Mouse (Mus musculus): Measurements from ENCODE around the gene Qrich1. TPM values are rescaled to one million over a fixed set of nuclear protein-coding genes. Genes with fewer than 3 reads are reported as not detected.

The Qrich1 gene
- polyA plus RNA-seq, 1 experiment from 2014 or later: 160 TPM

GRCm38 (mm10) chr9:108507619-108508434, 8.8 kb upstream of the Qrich1 start, which contains the start of gene Qars:
TSS of gene Qars (plus strand) at chr9:108507706.
- Histone ChIP-seq H3K4me2 (peak within 1 kb of the TSS; percentile 82), H3K9ac (ENCODE audit: low read length) (peak within 1 kb of the TSS; percentile 64), H3K27ac (ENCODE audit: low read depth, low read length) (no peak within 1 kb of the TSS), H3K4me3 (ENCODE audit: low read depth, low read length) (peak within 1 kb of the TSS; percentile 54), H3K4me1 (ENCODE audit: control insufficient read depth, insufficient read depth, low read length) (peaks cover 7% of the 10 kb centered on the region), H3K36me3 (ENCODE audit: control insufficient read depth, insufficient read depth, low read length) (peaks cover 8% of the 10 kb centered on the region), H3K27me3 (ENCODE audit: control insufficient read depth, insufficient read depth, low read length) (no peaks in the 10 kb centered on the region), H3K9me3 (ENCODE audit: control insufficient read depth, low read length) (no peaks in the 10 kb centered on the region)
- ATAC-seq (ENCODE audit: low FRiP score) (peak; percentile 98), DNase-seq (ENCODE audit: low spot score, missing footprints) (peak; percentile 98)
- under 1% methylated on average over 37 of the region's 37 CpGs for WGBS

- H3K4me2 ChIP-seq: peak overlapping the region; percentile 82
- no peaks in the 10 kb centered on the region for H3K9me3 ChIP-seq (ENCODE audit: control insufficient read depth, low read length)
- peak overlapping the region; percentile 64 for H3K9ac ChIP-seq (ENCODE audit: low read length)
- H3K4me1 ChIP-seq (ENCODE audit: control insufficient read depth, insufficient read depth, low read length): peaks cover 7% of the 10 kb centered on the region
- no peaks in the 10 kb centered on the region for H3K27me3 ChIP-seq (ENCODE audit: control insufficient read depth, insufficient read depth, low read length)
- WGBS: 87% methylated on average over 7 of the region's 7 CpGs
- H3K36me3 ChIP-seq (ENCODE audit: control insufficient read depth, insufficient read depth, low read length): peaks cover 8% of the 10 kb centered on the region
- no peak for DNase-seq (ENCODE audit: low spot score, missing footprints)
- peak overlapping the region; percentile 54 for H3K4me3 ChIP-seq (ENCODE audit: low read depth, low read length)
- no peak for ATAC-seq (ENCODE audit: low FRiP score)
- no peak overlapping the region for H3K27ac ChIP-seq (ENCODE audit: low read depth, low read length)
Measured at GRCm38 (mm10) chr9:108508776-108509175, 7.8 kb upstream of the Qrich1 start.

- ATAC-seq (ENCODE audit: low FRiP score) (peak; percentile 86), DNase-seq (ENCODE audit: low spot score, missing footprints) (peak; percentile 99)
- peak overlapping the region; percentile 53 for H3K4me2 ChIP-seq
- WGBS: under 1% methylated on average over 61 of the region's 95 CpGs
- H3K36me3 ChIP-seq (ENCODE audit: control insufficient read depth, insufficient read depth, low read length): peaks cover 15% of the 10 kb centered on the region
- no peaks in the 10 kb centered on the region for H3K27me3 ChIP-seq (ENCODE audit: control insufficient read depth, insufficient read depth, low read length)
- peaks cover 16% of the 10 kb centered on the region for H3K4me1 ChIP-seq (ENCODE audit: control insufficient read depth, insufficient read depth, low read length)
- H3K9ac ChIP-seq (ENCODE audit: low read length): peak overlapping the region; percentile 97
- H3K4me3 ChIP-seq (ENCODE audit: low read depth, low read length): peak overlapping the region; percentile 93
- H3K9me3 ChIP-seq (ENCODE audit: control insufficient read depth, low read length): no peaks in the 10 kb centered on the region
- H3K27ac ChIP-seq (ENCODE audit: low read depth, low read length): peak overlapping the region; percentile 99
Measured at GRCm38 (mm10) chr9:108517253-108517930, 786 bp downstream of the Qrich1 start.

- H3K27ac ChIP-seq (ENCODE audit: low read depth, low read length): peak overlapping the region; percentile 99
- H3K9ac ChIP-seq (ENCODE audit: low read length): peak overlapping the region; percentile 97
- peak; percentile 96 for DNase-seq (ENCODE audit: low spot score, missing footprints)
- peak overlapping the region; percentile 93 for H3K4me3 ChIP-seq (ENCODE audit: low read depth, low read length)
- peak overlapping the region; percentile 53 for H3K4me2 ChIP-seq
- no peaks in the 10 kb centered on the region for H3K27me3 ChIP-seq (ENCODE audit: control insufficient read depth, insufficient read depth, low read length)
- no peak for ATAC-seq (ENCODE audit: low FRiP score)
- H3K9me3 ChIP-seq (ENCODE audit: control insufficient read depth, low read length): no peaks in the 10 kb centered on the region
- peaks cover 16% of the 10 kb centered on the region for H3K4me1 ChIP-seq (ENCODE audit: control insufficient read depth, insufficient read depth, low read length)
- H3K36me3 ChIP-seq (ENCODE audit: control insufficient read depth, insufficient read depth, low read length): peaks cover 11% of the 10 kb centered on the region
- WGBS: 0% methylated on average over 13 of the region's 13 CpGs
Measured at GRCm38 (mm10) chr9:108517931-108518332, 1.3 kb downstream of the Qrich1 start.

GRCm38 (mm10) chr9:108521604-108522003, 5.0 kb downstream of the Qrich1 start:
- H3K4me3 ChIP-seq (ENCODE audit: low read depth, low read length): no peak overlapping the region

GRCm38 (mm10) chr9:108523341-108523740, 6.7 kb downstream of the Qrich1 start:
- peaks cover 11% of the 10 kb centered on the region for H3K4me1 ChIP-seq (ENCODE audit: control insufficient read depth, insufficient read depth, low read length)
- no peaks in the 10 kb centered on the region for H3K9me3 ChIP-seq (ENCODE audit: control insufficient read depth, low read length)
- no peak overlapping the region for H3K4me3 ChIP-seq (ENCODE audit: low read depth, low read length)
- ATAC-seq (ENCODE audit: low FRiP score) (no peak), DNase-seq (ENCODE audit: low spot score, missing footprints) (peak; percentile 59)
- H3K9ac ChIP-seq (ENCODE audit: low read length): no peak overlapping the region
- no peaks in the 10 kb centered on the region for H3K27me3 ChIP-seq (ENCODE audit: control insufficient read depth, insufficient read depth, low read length)
- H3K27ac ChIP-seq (ENCODE audit: low read depth, low read length): no peak overlapping the region
- 96% methylated on average over 4 of the region's 4 CpGs for WGBS
- peaks cover 2% of the 10 kb centered on the region; the same call in 1 of the 2 replicates for H3K36me3 ChIP-seq (ENCODE audit: control insufficient read depth, insufficient read depth, low read length)
- H3K4me2 ChIP-seq: no peak overlapping the region

More at GRCm38 (mm10) chr9:108521604-108522003, 5.0 kb downstream of the Qrich1 start:
- no peak overlapping the region for H3K9ac ChIP-seq (ENCODE audit: low read length)
- H3K36me3 ChIP-seq (ENCODE audit: control insufficient read depth, insufficient read depth, low read length): no peaks in the 10 kb centered on the region
- 94% methylated on average over 2 of the region's 2 CpGs for WGBS
- ATAC-seq (ENCODE audit: low FRiP score) (no peak), DNase-seq (ENCODE audit: low spot score, missing footprints) (peak; percentile 19)
- peaks cover 11% of the 10 kb centered on the region for H3K4me1 ChIP-seq (ENCODE audit: control insufficient read depth, insufficient read depth, low read length)
- no peak overlapping the region for H3K27ac ChIP-seq (ENCODE audit: low read depth, low read length)
- H3K4me2 ChIP-seq: no peak overlapping the region
- H3K9me3 ChIP-seq (ENCODE audit: control insufficient read depth, low read length): no peaks in the 10 kb centered on the region
- H3K27me3 ChIP-seq (ENCODE audit: control insufficient read depth, insufficient read depth, low read length): no peaks in the 10 kb centered on the region

GRCm38 (mm10) chr9:108525400-108525799, 8.8 kb downstream of the Qrich1 start:
- Histone ChIP-seq H3K27me3 (ENCODE audit: control insufficient read depth, insufficient read depth, low read length) (no peaks in the 10 kb centered on the region), H3K36me3 (ENCODE audit: control insufficient read depth, insufficient read depth, low read length) (peaks cover 8% of the 10 kb centered on the region; the same call in 1 of the 2 replicates), H3K9me3 (ENCODE audit: control insufficient read depth, low read length) (no peaks in the 10 kb centered on the region), H3K4me2 (no peak overlapping the region), H3K4me3 (ENCODE audit: low read depth, low read length) (no peak overlapping the region), H3K4me1 (ENCODE audit: control insufficient read depth, insufficient read depth, low read length) (no peaks in the 10 kb centered on the region), H3K9ac (ENCODE audit: low read length) (no peak overlapping the region), H3K27ac (ENCODE audit: low read depth, low read length) (no peak overlapping the region)
- peak; percentile 69 for DNase-seq (ENCODE audit: low spot score, missing footprints)
- 82% methylated on average over 3 of the region's 3 CpGs for WGBS
- ATAC-seq (ENCODE audit: low FRiP score): no peak

- Histone ChIP-seq H3K27me3 (ENCODE audit: control insufficient read depth, insufficient read depth, low read length) (no peaks in the 10 kb centered on the region), H3K9me3 (ENCODE audit: control insufficient read depth, low read length) (no peaks in the 10 kb centered on the region), H3K4me1 (ENCODE audit: control insufficient read depth, insufficient read depth, low read length) (no peaks in the 10 kb centered on the region), H3K4me2 (no peak overlapping the region), H3K27ac (ENCODE audit: low read depth, low read length) (no peak overlapping the region), H3K9ac (ENCODE audit: low read length) (no peak overlapping the region), H3K36me3 (ENCODE audit: control insufficient read depth, insufficient read depth, low read length) (peaks cover 42% of the 10 kb centered on the region), H3K4me3 (ENCODE audit: low read depth, low read length) (no peak overlapping the region)
- ATAC-seq (ENCODE audit: low FRiP score) (no peak), DNase-seq (ENCODE audit: low spot score, missing footprints) (peak; percentile 83)
- WGBS: 92% methylated on average over 1 of the region's 1 CpGs
Measured at GRCm38 (mm10) chr9:108530954-108531353, 14.3 kb downstream of the Qrich1 start.

GRCm38 (mm10) chr9:108531496-108531895, 14.9 kb downstream of the Qrich1 start:
- Histone ChIP-seq H3K27me3 (ENCODE audit: control insufficient read depth, insufficient read depth, low read length) (no peaks in the 10 kb centered on the region), H3K4me3 (ENCODE audit: low read depth, low read length) (no peak overlapping the region), H3K9ac (ENCODE audit: low read length) (no peak overlapping the region), H3K36me3 (ENCODE audit: control insufficient read depth, insufficient read depth, low read length) (peaks cover 42% of the 10 kb centered on the region), H3K27ac (ENCODE audit: low read depth, low read length) (no peak overlapping the region), H3K4me2 (no peak overlapping the region), H3K9me3 (ENCODE audit: control insufficient read depth, low read length) (no peaks in the 10 kb centered on the region), H3K4me1 (ENCODE audit: control insufficient read depth, insufficient read depth, low read length) (no peaks in the 10 kb centered on the region)
- peak; percentile 53 for DNase-seq (ENCODE audit: low spot score, missing footprints)
- ATAC-seq (ENCODE audit: low FRiP score): no peak
- WGBS: 95% methylated on average over 1 of the region's 1 CpGs
